27 mouse cellular contexts compared by ENCODE assay signal in the genomic region with DNA sequence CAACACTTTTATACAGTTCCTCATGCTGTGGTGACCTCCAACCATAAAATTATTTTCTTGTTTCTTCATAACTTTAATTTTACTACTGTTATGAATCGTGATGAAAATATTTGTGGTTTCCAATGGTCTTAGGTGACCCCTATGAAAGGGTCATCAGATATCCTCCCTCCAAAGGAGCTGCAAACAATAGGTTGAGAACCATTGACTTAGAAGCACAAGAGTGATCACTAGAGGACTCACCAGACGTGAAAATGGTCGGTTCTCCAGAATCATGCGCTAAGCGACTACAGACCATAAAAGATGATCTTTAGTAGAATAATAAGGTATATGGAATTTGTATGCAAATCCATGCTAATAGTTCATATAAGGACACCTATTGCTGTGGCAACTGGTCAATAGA. TPM values are rescaled to one million over a fixed set of nuclear protein-coding genes. Genes with fewer than 3 reads are reported as not detected.
DNase-seq lines count a peak whose midpoint lies in the region; ATAC-seq and TF ChIP-seq lines count a peak whose summit lies in the region.
"Had no signal": no experiment of that assay in that cellular context is flagged by ENCODE, and none has a peak within 500 bp of the region (broad histone marks: within the 10 kb centered on the region; RNA-seq: fewer than 3 reads in every experiment).

No protein-coding gene starts in this region.

- no peaks in the 10 kb centered on the region for H3K4me1 ChIP-seq in liver, embryonic 16.5 days (ENCODE audit: control insufficient read depth, low read depth, low read length)
- H3K4me1 ChIP-seq in liver, embryonic 12.5 days, result 0 out of 2 replicates have a peak, but pooled peaks cover 12% of the 10 kb centered on the region
- H3K4me1 ChIP-seq in bone marrow macrophage, adult 2 months (ENCODE audit: control insufficient read depth, insufficient read depth, low read length), result peaks cover 62% of the 10 kb centered on the region
- peaks cover 3% of the 10 kb centered on the region; the same call in 1 of the 2 replicates for H3K4me1 ChIP-seq in small intestine, adult 2 months (ENCODE audit: control insufficient read depth, insufficient read depth, insufficient read length, low read length)
- no peaks in the 10 kb centered on the region for H3K4me1 ChIP-seq in heart, embryonic 11.5 days (ENCODE audit: control insufficient read depth, insufficient read depth, low read length)
- H3K4me1 ChIP-seq: embryonic facial prominence, embryonic 12.5 days; embryonic facial prominence, embryonic 15.5 days had no signal

- TF ChIP-seq POLR2A in bone marrow macrophage, adult 2 months (IDR thresholded peaks at IDR 0.05; ENCODE audit: borderline replicate concordance, low read depth, low read length), result no peak
- no peak for TF ChIP-seq POLR2A in small intestine, adult 2 months (IDR thresholded peaks at IDR 0.05; ENCODE audit: low read depth, low read length)

- 0 out of 2 replicates have a peak overlapping the region, but pooled peaks have one; percentile 3 for H3K27ac ChIP-seq in liver, embryonic 16.5 days (ENCODE audit: low read length)
- H3K27ac ChIP-seq in liver, embryonic 12.5 days, result no peak overlapping the region
- H3K27ac ChIP-seq in bone marrow macrophage, adult 2 months (ENCODE audit: insufficient read depth, low read depth, low read length), result peak overlapping the region; percentile 92
- H3K27ac ChIP-seq in small intestine, adult 2 months (ENCODE audit: insufficient read depth, low read depth, low read length), result peak overlapping the region; percentile 39
- no peak overlapping the region for H3K27ac ChIP-seq in heart, embryonic 11.5 days (ENCODE audit: low read depth, low read length)
- H3K27ac ChIP-seq: embryonic facial prominence, embryonic 12.5 days; embryonic facial prominence, embryonic 15.5 days; heart, embryonic 13.5 days; hindbrain, embryonic 14.5 days; hindbrain, postnatal 0 days had no signal

- H3K9ac ChIP-seq in liver, embryonic 16.5 days (ENCODE audit: low read depth, low read length), result no peak overlapping the region
- no peak overlapping the region for H3K9ac ChIP-seq in liver, embryonic 12.5 days
- no peak overlapping the region for H3K9ac ChIP-seq in heart, embryonic 11.5 days (ENCODE audit: low read depth, low read length)
- H3K9ac ChIP-seq: embryonic facial prominence, embryonic 12.5 days; embryonic facial prominence, embryonic 15.5 days; forebrain, postnatal 0 days; heart, embryonic 13.5 days; hindbrain, embryonic 14.5 days had no signal

- H3K4me2 ChIP-seq in liver, embryonic 16.5 days (ENCODE audit: low read depth, low read length), result no peak overlapping the region
- no peak overlapping the region for H3K4me2 ChIP-seq in liver, embryonic 12.5 days
- no peak overlapping the region for H3K4me2 ChIP-seq in heart, embryonic 11.5 days
- H3K4me2 ChIP-seq: embryonic facial prominence, embryonic 12.5 days; embryonic facial prominence, embryonic 15.5 days; heart, embryonic 13.5 days; hindbrain, embryonic 14.5 days had no signal

- TF ChIP-seq CTCF in bone marrow macrophage, adult 2 months (IDR thresholded peaks at IDR 0.05; ENCODE audit: low read depth, low read length), result no peak
- TF ChIP-seq CTCF in small intestine, adult 2 months (IDR thresholded peaks at IDR 0.05; ENCODE audit: extremely low read depth, insufficient read length, insufficient replicate concordance, low read depth, low read length), result no peak

- H3K36me3 ChIP-seq in liver, embryonic 16.5 days (ENCODE audit: control insufficient read depth, insufficient read depth), result no peaks in the 10 kb centered on the region
- H3K36me3 ChIP-seq in liver, embryonic 12.5 days, result no peaks in the 10 kb centered on the region
- H3K36me3 ChIP-seq in small intestine, adult 2 months (ENCODE audit: control insufficient read depth, insufficient read depth, low read length), result no peaks in the 10 kb centered on the region
- no peaks in the 10 kb centered on the region for H3K36me3 ChIP-seq in heart, embryonic 11.5 days (ENCODE audit: control insufficient read depth, insufficient read depth, low read length)
- H3K36me3 ChIP-seq: embryonic facial prominence, embryonic 12.5 days; embryonic facial prominence, embryonic 15.5 days; heart, embryonic 13.5 days had no signal

- H3K27me3 ChIP-seq in liver, embryonic 16.5 days (ENCODE audit: control insufficient read depth, insufficient read depth, low read depth, low read length), result no peaks in the 10 kb centered on the region
- no peaks in the 10 kb centered on the region for H3K27me3 ChIP-seq in liver, embryonic 12.5 days (replicated peaks)
- H3K27me3 ChIP-seq in small intestine, adult 2 months (ENCODE audit: control insufficient read depth, insufficient read depth, low read length), result no peaks in the 10 kb centered on the region
- no peaks in the 10 kb centered on the region for H3K27me3 ChIP-seq in heart, embryonic 11.5 days (ENCODE audit: control insufficient read depth, insufficient read depth, low read length)
- H3K27me3 ChIP-seq: embryonic facial prominence, embryonic 12.5 days; embryonic facial prominence, embryonic 15.5 days; heart, embryonic 13.5 days had no signal

- no peak overlapping the region for H3K4me3 ChIP-seq in liver, embryonic 16.5 days (ENCODE audit: low read depth, low read length)
- H3K4me3 ChIP-seq in liver, embryonic 12.5 days, result no peak overlapping the region
- no peak overlapping the region for H3K4me3 ChIP-seq in bone marrow macrophage, adult 2 months (ENCODE audit: insufficient read depth, low read length)
- H3K4me3 ChIP-seq in small intestine, adult 2 months (ENCODE audit: low read depth, low read length), result no peak overlapping the region
- no peak overlapping the region for H3K4me3 ChIP-seq in heart, embryonic 11.5 days (ENCODE audit: low read depth, low read length)
- H3K4me3 ChIP-seq: embryonic facial prominence, embryonic 12.5 days; embryonic facial prominence, embryonic 15.5 days; heart, embryonic 13.5 days had no signal

- WGBS in liver, embryonic 16.5 days (ENCODE audit: insufficient replicate concordance), result 69% methylated on average over 5 of the region's 5 CpGs
- WGBS in liver, embryonic 12.5 days (ENCODE audit: insufficient replicate concordance), result 80% methylated on average over 5 of the region's 5 CpGs
- 75% methylated on average over 5 of the region's 5 CpGs for WGBS in small intestine, adult 2 months
- 82% methylated on average over 5 of the region's 5 CpGs for WGBS in heart, embryonic 11.5 days (ENCODE audit: insufficient replicate concordance)

- DNase-seq in 3T3-L1 (ENCODE audit: low read depth, low spot score), result peak; percentile 25
- DNase-seq in kidney, postnatal 36 days, result no peak
- no peak for DNase-seq in adrenal gland, adult 8-10 months
- DNase-seq: adrenal gland, postnatal 10 days; adrenal gland, postnatal 36 days; cerebellum, adult 11 months; cerebellum, adult 2 months; cerebellum, adult 9-11 months; cerebellum, postnatal 25 days; forebrain, postnatal 0 days; gastrocnemius, postnatal 14 days; heart, adult 18-20 months; heart, postnatal 14 days; heart, postnatal 4 days had no signal

- H3K9me3 ChIP-seq in liver, embryonic 16.5 days (replicated peaks; ENCODE audit: control insufficient read depth, low read length), result no peaks in the 10 kb centered on the region
- no peaks in the 10 kb centered on the region for H3K9me3 ChIP-seq in liver, embryonic 12.5 days (replicated peaks)
- no peaks in the 10 kb centered on the region for H3K9me3 ChIP-seq in heart, embryonic 11.5 days (replicated peaks; ENCODE audit: control insufficient read depth, low read length)
- H3K9me3 ChIP-seq: embryonic facial prominence, embryonic 12.5 days; embryonic facial prominence, embryonic 15.5 days; heart, embryonic 13.5 days had no signal

- no peak for ATAC-seq in liver, embryonic 16.5 days (ENCODE audit: low read depth)
- ATAC-seq in liver, embryonic 12.5 days, result no peak
- no peak for ATAC-seq in heart, embryonic 11.5 days (replicated peaks; ENCODE audit: insufficient number of reproducible peaks, low FRiP score, low TSS enrichment)
- ATAC-seq: activated CD4-positive, CD25-positive, alpha-beta regulatory T cell, adult 4 months; forebrain, embryonic 14.5 days; forebrain, postnatal 0 days; hindbrain, postnatal 0 days; inflammation-experienced regulatory T-cells, adult 6 months had no signal

RNA-seq across cellular contexts. Expression of a gene that starts 3.2 kb away (rescaled TPM):
- polyA plus RNA-seq in liver, embryonic 16.5 days (2015; fragmentation: Nextera tagmentation; extraction: Ambion mirVana), result 0.74 and 0.89 TPM in 2 replicates
- 1.0 and 1.2 TPM in 2 replicates for polyA plus RNA-seq in liver, embryonic 12.5 days (2016; fragmentation: Nextera tagmentation; extraction: Ambion mirVana)
- polyA plus RNA-seq in bone marrow macrophage, adult 2 months (2012; ENCODE audit: insufficient read depth, insufficient read length, missing spikeins), result 231 and 258 TPM in 2 replicates
- 0.28 and 0.76 TPM in 2 replicates for polyA plus RNA-seq in small intestine, adult 2 months (2012; rRNA removed)
- polyA plus RNA-seq in heart, embryonic 11.5 days (2014; fragmentation: Nextera tagmentation; extraction: Ambion mirVana), result 0.39 and 0.49 TPM in 2 replicates
- total RNA-seq in adrenal gland, adult 8-10 months (2022), result 1 to 10 TPM; 2.3 to 7.4 (median 4.7) TPM

Comparison
In these comparisons a context has a peak if more than half of its experiments do, and no peak if none do; other contexts are left out.
1. H3K27ac ChIP-seq: peak in liver, embryonic 16.5 days (single experiment), bone marrow macrophage, adult 2 months (single experiment) and small intestine, adult 2 months (single experiment); none in liver, embryonic 12.5 days (single experiment) and heart, embryonic 11.5 days (single experiment).
2. RNA of a gene that starts 3.2 kb away (polyA plus RNA-seq): 231 to 258 TPM in bone marrow macrophage, adult 2 months; 1.0 to 1.2 TPM in liver, embryonic 12.5 days, 0.28 to 0.76 TPM in small intestine, adult 2 months, 0.74 to 0.89 TPM in liver, embryonic 16.5 days and 0.39 to 0.49 TPM in heart, embryonic 11.5 days; every median in the first group is over 100 times any median in the second.